Mouse (Mus musculus): Measurements from ENCODE around the gene Camkmt. TPM values are rescaled to one million over a fixed set of nuclear protein-coding genes. Genes with fewer than 3 reads are reported as not detected.

Gene Camkmt
- total RNA-seq, 2 experiments from 2014 or later = 12.8 to 13.6 TPM

DNA sequence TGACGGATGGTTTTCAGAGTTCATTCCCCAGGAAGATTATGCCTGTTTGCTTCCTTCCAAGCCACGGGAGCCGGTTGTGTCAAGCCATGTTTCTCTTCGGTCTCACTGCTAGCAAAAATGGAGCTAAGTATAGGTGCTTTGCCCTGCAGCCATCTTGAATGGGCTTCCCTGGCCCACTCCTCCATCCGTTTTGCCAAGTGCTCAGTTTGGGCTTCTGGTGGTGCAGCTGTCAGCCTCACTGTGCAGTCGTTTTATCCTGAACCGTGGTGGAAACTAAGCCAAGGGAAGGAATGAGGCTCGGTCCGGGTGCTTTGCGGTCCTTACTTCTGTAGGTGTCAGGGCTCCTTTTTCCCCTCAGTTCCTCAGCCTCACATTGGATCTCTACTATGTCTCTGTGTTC is 263.3 kb downstream of the Camkmt start:
- H3K27ac ChIP-seq = no peak overlapping the region
- TF ChIP-seq CTCF (IDR thresholded peaks at IDR 0.05) = no peak
- no peak overlapping the region for H3K4me3 ChIP-seq
- no peak for DNase-seq (ENCODE audit: extremely low spot score in 1 of 2, low spot score in 2 of 2)
- intact Hi-C loops (cut with DNase I) = no loop called here

- TF ChIP-seq CTCF (IDR thresholded peaks at IDR 0.05) = no peak
- no peak for DNase-seq (ENCODE audit: extremely low spot score in 1 of 2, low spot score in 2 of 2)
- intact Hi-C loops (cut with DNase I) = no loop called here
- H3K27ac ChIP-seq = no peak overlapping the region
- H3K4me3 ChIP-seq = no peak overlapping the region
Observed at GRCm38 (mm10) chr17:85355356-85355755, 265.0 kb downstream of the Camkmt start.

DNA sequence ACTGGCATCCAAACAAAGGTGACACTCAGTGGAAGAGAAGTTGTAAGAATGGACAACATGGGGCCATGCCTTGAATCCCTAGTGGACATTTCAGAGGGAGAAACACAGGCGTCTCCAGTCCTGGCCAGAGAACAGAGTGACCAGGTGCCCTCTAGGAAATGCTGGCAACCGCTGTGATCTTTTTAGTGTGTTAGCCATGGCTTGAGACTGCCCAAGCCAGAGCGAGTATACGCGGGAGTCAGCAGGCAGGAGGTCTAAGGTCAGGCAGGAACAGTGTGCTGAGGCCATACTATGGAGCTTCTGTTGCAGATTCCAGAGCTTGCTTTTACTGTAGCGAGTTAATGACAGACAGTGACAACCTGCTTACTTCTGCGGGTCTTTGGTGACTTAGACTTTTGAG is 270.7 kb downstream of the Camkmt start:
- DNase-seq (ENCODE audit: extremely low spot score in 1 of 2, low spot score in 2 of 2) = no peak
- Histone ChIP-seq H3K4me3 (no peak overlapping the region), H3K27ac (no peak overlapping the region)
- intact Hi-C loops (cut with DNase I) = no loop called here
- TF ChIP-seq CTCF (IDR thresholded peaks at IDR 0.05) = no peak

DNA sequence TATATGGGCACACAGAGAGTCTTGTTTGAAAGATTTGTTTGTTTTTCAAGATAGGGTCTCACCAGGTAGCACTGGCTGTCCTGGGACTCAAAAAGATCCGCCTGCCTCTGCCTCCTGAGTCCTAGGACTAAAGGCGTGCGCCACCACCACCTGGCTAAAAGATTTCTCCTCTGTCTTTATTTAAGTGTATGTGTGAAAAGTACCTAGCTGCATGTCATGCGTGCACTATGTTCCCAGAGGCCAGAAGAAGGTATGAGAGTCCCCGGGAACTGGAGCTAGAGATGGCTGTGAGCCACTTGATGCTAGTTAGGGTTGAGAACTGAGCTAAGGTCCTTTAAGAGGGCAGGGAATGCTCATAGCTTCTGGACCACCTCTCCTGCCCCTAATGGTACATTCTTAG is 277.0 kb downstream of the Camkmt start:
- no peak overlapping the region for H3K27ac ChIP-seq
- no peak for DNase-seq (ENCODE audit: extremely low spot score in 1 of 2, low spot score in 2 of 2)
- intact Hi-C loops (cut with DNase I) = no loop called here
- H3K4me3 ChIP-seq = no peak overlapping the region
- no peak for TF ChIP-seq CTCF (IDR thresholded peaks at IDR 0.05)

- H3K4me3 ChIP-seq = no peak overlapping the region
- intact Hi-C loops (cut with DNase I) = no loop called here
Observed at GRCm38 (mm10) chr17:85368776-85369175, 278.4 kb downstream of the Camkmt start.

DNA sequence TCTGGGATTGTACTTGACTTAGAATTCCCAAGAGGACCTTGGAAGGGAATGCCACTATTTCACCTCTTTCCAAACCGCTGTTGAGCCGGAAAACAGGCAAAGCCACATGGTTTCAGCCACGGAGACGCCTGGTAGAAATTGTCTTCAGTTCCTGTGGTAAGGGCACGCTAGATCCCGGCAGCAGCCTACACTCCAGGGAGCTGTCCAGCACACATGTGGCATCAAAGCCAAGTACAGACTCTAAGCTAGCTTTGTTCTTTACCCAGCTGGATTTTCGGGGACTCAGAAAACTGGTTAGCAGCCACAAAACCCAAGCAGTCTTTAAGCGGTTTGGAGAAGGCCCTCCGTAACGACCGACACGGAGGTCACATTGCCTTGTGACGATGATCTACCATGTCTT is 281.7 kb downstream of the Camkmt start:
- no peak overlapping the region for H3K4me3 ChIP-seq
- no peak for TF ChIP-seq CTCF (IDR thresholded peaks at IDR 0.05)
- no peak overlapping the region for H3K27ac ChIP-seq
- no peak for DNase-seq (ENCODE audit: extremely low spot score in 1 of 2, low spot score in 2 of 2)
- intact Hi-C loops (cut with DNase I) = no loop called here

More at GRCm38 (mm10) chr17:85368776-85369175, 278.4 kb downstream of the Camkmt start:
- DNase-seq (ENCODE audit: extremely low spot score in 1 of 2, low spot score in 2 of 2) = no peak
- no peak overlapping the region for H3K27ac ChIP-seq
- no peak for TF ChIP-seq CTCF (IDR thresholded peaks at IDR 0.05)

DNA sequence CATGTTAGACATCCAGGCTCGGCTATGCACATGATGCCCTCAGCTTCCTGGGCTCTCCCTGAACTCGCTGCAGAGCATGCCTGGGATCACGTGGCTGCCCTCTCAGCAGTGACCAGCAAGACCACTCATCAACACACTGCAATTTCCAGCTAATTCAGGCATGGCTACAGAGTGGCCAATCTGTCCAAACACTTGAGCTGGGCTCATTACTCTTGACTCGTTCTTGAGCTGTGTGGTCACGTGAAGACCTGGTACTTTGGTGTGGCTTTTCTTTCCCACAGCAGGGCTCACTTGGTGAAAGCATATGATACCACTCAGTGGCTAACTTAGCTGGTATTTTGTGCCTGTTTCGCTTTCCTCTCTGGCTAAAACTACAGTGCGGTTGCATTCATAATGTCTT is 282.2 kb downstream of the Camkmt start:
- no peak for DNase-seq (ENCODE audit: extremely low spot score in 1 of 2, low spot score in 2 of 2)
- TF ChIP-seq CTCF (IDR thresholded peaks at IDR 0.05) = no peak
- Histone ChIP-seq H3K4me3 (no peak overlapping the region), H3K27ac (no peak overlapping the region)
- intact Hi-C loops (cut with DNase I) = no loop called here

DNA sequence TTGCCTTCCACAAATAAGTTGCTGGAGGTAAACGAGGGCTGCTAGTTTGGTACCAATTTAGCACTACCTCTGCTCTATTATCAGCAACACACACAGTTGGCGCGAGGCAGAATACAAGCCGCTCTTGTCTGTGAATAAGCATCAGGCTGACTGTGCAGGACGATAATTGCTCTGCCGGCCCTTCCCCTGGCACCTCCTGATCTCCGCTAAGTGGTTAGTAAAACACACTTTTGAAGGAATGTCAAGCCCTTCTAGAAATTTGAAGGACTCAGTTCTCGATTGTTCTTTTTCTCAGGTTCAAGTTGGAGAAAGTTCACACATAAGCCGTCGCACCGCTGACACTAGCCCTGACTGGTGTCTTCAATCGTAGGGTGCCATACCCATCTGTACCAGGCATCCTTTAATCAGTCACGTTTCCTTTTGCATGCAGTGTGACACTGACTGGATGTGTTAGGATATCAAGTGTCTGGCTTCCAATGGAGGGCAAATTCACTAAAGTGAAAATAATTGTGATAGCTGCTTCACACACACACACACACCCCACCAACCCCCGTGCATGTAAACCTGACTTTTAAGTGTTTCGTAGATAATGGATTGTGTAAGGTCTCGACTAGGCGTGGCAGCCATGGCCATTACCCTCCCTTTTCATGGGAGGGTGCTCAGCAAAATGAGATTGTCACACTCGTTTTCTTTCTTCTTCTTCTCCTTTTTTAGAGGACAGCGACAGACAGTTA is 283.9 kb downstream of the Camkmt start:
- no peak for DNase-seq (ENCODE audit: extremely low spot score in 1 of 2, low spot score in 2 of 2)
- H3K4me3 ChIP-seq = no peak overlapping the region
- intact Hi-C loops (cut with DNase I) = no loop called here
- no peak overlapping the region for H3K27ac ChIP-seq
- TF ChIP-seq CTCF (IDR thresholded peaks at IDR 0.05) = no peak

DNA sequence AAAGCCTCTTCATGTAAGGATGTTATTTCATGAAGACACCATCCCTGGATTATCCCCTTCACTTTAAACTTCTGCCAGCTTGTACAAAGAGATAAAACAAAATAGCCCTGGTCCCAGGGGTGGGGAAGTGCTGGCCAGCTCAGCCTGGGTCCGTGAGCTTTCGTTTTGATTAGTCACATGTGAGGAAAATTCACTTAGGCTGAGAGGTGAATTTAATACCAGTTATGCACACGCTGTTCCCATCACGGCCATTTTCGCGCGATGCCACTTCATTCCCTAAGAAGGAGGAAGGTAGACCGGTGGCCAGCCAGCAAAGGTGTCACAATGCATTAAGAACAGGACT is 284.5 kb downstream of the Camkmt start:
- H3K27ac ChIP-seq = no peak overlapping the region
- no peak for DNase-seq (ENCODE audit: extremely low spot score in 1 of 2, low spot score in 2 of 2)
- H3K4me3 ChIP-seq = no peak overlapping the region
- no peak for TF ChIP-seq CTCF (IDR thresholded peaks at IDR 0.05)
- intact Hi-C loops (cut with DNase I) = no loop called here

DNA sequence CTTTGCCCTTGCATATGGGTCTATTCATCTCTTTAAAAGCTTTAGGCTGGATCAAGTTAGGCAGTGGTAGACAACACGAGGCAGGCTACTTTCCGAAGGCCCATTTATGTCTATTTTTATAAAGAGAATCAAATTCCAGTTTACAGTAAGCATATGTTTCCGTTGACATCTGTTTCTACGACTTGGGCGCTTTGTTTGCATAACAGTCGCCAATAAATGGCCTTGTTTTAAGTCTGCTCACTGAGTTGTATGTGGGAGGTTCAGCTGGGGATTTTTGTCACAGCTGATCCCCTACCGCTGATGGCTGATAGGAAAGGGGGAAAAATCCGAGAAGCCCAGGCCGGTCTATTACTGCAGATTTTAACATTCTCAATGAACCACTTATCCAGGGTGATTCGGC is 285.2 kb downstream of the Camkmt start:
- no peak for TF ChIP-seq CTCF (IDR thresholded peaks at IDR 0.05)
- DNase-seq (ENCODE audit: extremely low spot score in 1 of 2, low spot score in 2 of 2) = no peak
- intact Hi-C loops (cut with DNase I) = no loop called here
- H3K27ac ChIP-seq = no peak overlapping the region
- no peak overlapping the region for H3K4me3 ChIP-seq

DNA sequence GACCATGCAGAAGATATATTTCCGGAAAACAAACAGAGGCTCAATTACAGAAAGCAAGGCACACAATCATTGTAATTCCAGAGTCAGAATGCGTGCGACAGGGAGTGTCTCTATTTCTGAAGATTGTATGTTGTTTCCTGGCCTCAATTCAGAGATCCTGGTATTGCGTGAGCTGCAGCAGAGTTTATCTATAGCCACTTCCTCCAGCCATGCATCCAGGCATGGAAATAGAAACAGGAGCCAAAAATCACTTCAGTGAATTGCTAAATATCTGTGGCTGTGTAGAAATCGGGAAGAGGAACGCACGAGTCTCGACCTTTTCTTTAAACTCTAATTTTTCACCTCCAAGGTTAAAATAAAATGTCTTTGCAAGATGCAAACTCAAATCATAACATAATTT is 287.1 kb downstream of the Camkmt start:
- TF ChIP-seq CTCF (IDR thresholded peaks at IDR 0.05) = no peak
- H3K27ac ChIP-seq = no peak overlapping the region
- DNase-seq (ENCODE audit: extremely low spot score in 1 of 2, low spot score in 2 of 2) = no peak
- no peak overlapping the region for H3K4me3 ChIP-seq
- intact Hi-C loops (cut with DNase I) = no loop called here

DNA sequence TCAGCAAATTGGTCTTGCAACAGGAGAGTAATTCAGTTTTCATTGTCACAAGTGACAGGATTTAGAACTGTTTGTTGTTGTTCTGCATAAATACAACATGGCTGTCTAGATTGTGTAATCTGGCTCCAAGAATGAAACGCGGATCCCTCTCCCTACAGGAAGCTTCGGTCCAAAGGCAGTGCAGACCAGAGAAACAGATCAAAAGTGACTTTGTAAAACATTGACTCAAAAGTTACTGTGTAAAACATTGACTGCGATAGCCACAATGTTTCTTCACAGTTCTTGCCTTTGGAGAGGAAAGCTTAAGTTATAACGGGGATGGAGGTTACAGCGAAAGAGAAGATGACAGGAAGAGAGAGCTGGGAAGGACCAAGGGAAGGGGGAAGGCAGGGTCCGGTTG is 288.7 kb downstream of the Camkmt start:
- TF ChIP-seq CTCF (IDR thresholded peaks at IDR 0.05) = no peak

GRCm38 (mm10) chr17:85381578-85382223 is 291.3 kb downstream of the Camkmt start:
- no peak overlapping the region for H3K27ac ChIP-seq
- no peak for DNase-seq (ENCODE audit: extremely low spot score in 1 of 2, low spot score in 2 of 2)
- H3K4me3 ChIP-seq = no peak overlapping the region
- intact Hi-C loops (cut with DNase I) = no loop called here
- TF ChIP-seq CTCF (IDR thresholded peaks at IDR 0.05) = no peak

More for the DNA sequence above, 288.7 kb downstream of the Camkmt start:
- Histone ChIP-seq H3K4me3 (no peak overlapping the region), H3K27ac (no peak overlapping the region)
- intact Hi-C loops (cut with DNase I) = no loop called here
- no peak for DNase-seq (ENCODE audit: extremely low spot score in 1 of 2, low spot score in 2 of 2)

All from left cerebral cortex, adult 2 months (tissue).